Mouse (Mus musculus) thymus, postnatal 0 days (tissue): ENCODE data around the gene Hpcal4. TPM values are rescaled to one million over a fixed set of nuclear protein-coding genes. Genes with fewer than 3 reads are reported as not detected.
A peak's percentile ranks its signal among the peaks of the same experiment; 100 is the strongest.

Experiments used
- DNase-seq: peaks from one replicate; pipeline ENCODE4 v3.0.0-alpha.2; 2015; ENCODE audit warnings: low spot score
- polyA plus RNA-seq: library from polyadenylated mRNA; unstranded; fragments of >200 nt; fragmentation: Nextera tagmentation; extraction: Ambion mirVana; gene quantifications from 2 replicates; pipeline ENCODE4 v1.2.1, GENCODE M21; 2015

Gene Hpcal4
- polyA plus RNA-seq, 1 experiment from 2014 or later = 0.30 TPM

DNA sequence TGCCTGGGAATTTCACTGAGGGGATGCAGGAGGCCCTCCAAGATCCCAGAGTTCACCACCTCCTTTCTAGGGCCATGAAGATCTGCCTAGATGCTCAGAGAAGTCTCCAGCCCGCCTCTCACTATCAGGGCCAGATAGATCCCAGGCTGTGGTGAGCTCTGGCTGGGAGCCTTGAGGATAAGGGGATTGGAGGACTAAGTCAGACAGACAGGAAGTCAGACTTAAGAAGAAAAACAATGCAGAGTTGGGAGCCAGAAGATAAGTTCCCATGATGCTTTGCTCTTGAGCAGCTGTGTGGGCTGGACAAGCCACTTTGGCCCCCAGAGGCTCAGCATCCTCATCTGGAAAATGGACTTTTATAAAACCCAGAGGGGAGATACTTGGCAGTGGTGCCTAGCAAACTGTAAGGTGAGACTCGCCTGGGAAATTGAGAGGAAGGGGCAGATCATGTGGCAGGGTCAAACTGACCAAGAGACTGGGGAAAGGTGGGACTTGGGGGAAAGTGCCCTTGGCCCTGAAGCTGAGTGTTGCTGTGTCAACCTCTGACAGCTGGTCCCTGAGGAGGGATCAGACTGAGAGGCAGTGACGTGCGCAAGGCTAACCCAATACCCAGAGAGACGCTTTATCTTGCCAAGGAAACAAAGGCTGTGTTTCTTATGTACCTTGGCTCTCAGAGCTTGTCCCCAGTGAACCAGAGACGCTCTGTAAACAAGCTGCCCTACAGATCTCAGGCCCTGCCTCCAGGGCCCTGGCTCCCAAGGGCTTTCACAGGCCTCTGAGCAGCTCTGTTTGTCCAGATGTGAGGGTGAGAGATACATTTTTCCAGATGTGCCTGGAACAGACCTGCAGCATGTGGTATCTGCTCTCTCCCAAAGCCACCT, 54.6 kb downstream of the Hpcal4 start:
- DNase-seq = peak; percentile 23

DNA sequence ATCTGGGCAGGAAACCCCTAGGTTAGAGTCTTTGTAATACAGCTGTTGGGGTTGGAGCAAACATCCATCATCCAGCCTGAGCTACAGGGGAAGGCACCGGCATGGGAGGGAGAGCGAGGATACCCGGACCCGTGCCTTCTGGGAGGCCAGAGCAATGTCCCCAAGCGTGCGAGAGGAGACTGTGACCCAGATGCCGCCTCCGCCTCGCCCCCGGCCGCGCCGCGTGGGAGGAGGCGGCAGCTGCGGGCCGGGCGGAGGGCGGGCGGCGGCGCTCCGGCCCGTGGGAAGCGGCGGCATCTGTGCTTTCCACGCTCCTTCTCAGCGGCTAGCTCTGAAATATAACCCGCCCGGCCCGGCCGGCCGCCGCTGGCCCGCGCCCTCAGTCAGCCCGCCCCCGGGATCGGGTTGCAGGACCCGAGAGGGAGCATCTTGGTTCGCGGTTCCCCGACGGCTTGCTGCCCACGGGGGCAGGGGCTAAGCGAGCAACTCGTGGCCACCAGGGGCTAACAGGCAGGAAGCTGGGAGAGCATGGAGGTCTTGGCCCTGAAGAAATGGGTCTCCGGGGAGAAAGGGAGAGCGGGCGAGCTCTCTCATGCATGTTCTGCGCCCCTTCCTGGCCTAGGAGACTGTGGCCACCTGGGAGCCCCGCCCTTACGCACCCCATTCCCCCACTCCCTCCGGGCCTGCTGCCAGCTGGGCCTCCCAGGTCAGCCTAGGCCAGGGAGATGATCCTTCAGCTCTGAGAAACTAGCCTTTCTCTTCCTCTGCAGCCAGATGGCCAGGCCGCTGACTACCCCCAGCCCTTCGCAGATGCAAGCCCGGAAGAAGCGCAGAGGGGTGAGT, 56.6 kb downstream of the Hpcal4 start:
- peak; percentile 36 for DNase-seq

Other genes with a start within 250 kb of the Hpcal4 start
- gene Mfsd2a, start 222.0 kb upstream of the Hpcal4 start, polyA plus RNA-seq = 2.4 and 2.7 TPM in 2 replicates
- gene Mycl, start 187.6 kb upstream of the Hpcal4 start, polyA plus RNA-seq = 1.2 and 1.6 TPM in 2 replicates
- gene Trit1, start 166.6 kb upstream of the Hpcal4 start, polyA plus RNA-seq = 16.4 and 18.6 TPM in 2 replicates
- gene Bmp8b, start 78.1 kb upstream of the Hpcal4 start, polyA plus RNA-seq = 0.12 and 0.17 TPM in 2 replicates
- gene Oxct2b, start 67.0 kb upstream of the Hpcal4 start, polyA plus RNA-seq = 0.09 TPM in 1 of 2 replicates, not detected in the other
- gene Ppie, start 43.3 kb upstream of the Hpcal4 start, polyA plus RNA-seq = 92.1 and 105 TPM in 2 replicates
- not detected in 2 replicates for gene Nt5c1a, start 18.3 kb downstream of the Hpcal4 start, polyA plus RNA-seq
- gene Heyl, start 50.3 kb downstream of the Hpcal4 start, polyA plus RNA-seq = 2.3 and 3.7 TPM in 2 replicates
- gene Pabpc4, start 79.1 kb downstream of the Hpcal4 start, polyA plus RNA-seq = 26.1 and 26.4 TPM in 2 replicates
- not detected in 2 replicates for gene Oxct2a, start 140.4 kb downstream of the Hpcal4 start, polyA plus RNA-seq
- gene Bmp8a, start 160.0 kb downstream of the Hpcal4 start, polyA plus RNA-seq = 0.18 and 0.23 TPM in 2 replicates